Comparison of ENCODE assay signal across 8 mouse cellular contexts in genomic region chr2:181600226-181600758, GRCm38 (mm10). TPM values are rescaled to one million over a fixed set of nuclear protein-coding genes. Genes with fewer than 3 reads are reported as not detected.
DNase-seq lines count a peak whose midpoint lies in the region; ATAC-seq and TF ChIP-seq lines count a peak whose summit lies in the region.

No protein-coding gene starts in this region.

- peaks cover 4 to 17% of the 10 kb centered on the region in 2 experiments for H3K4me1 ChIP-seq in heart, embryonic 14.5 days (ENCODE audit: control insufficient read depth in 2 of 2, insufficient read depth in 2 of 2, low read length in 2 of 2)
- H3K4me1 ChIP-seq in ES-E14 (ENCODE audit: control insufficient read depth in 2 of 2, insufficient read depth in 2 of 2, low read length in 2 of 2, poor library complexity in 1 of 2): peaks cover 4 to 6% of the 10 kb centered on the region in 2 experiments; a peak in 2 of 4 replicates
- peaks cover 17% of the 10 kb centered on the region for H3K4me1 ChIP-seq in forebrain, embryonic 14.5 days (ENCODE audit: control insufficient read depth, insufficient read depth, low read length)
- peaks cover 47% of the 10 kb centered on the region for H3K4me1 ChIP-seq in liver, embryonic 15.5 days (replicated peaks)

- H3K9ac ChIP-seq in heart, embryonic 14.5 days (ENCODE audit: low read length): peak overlapping the region; percentile 94
- peak overlapping the region; percentile 80 for H3K9ac ChIP-seq in ES-E14 (ENCODE audit: insufficient read depth, low read depth, low read length, poor library complexity, severe bottlenecking)
- H3K9ac ChIP-seq in forebrain, embryonic 14.5 days (ENCODE audit: low read length): peak overlapping the region; percentile 83
- H3K9ac ChIP-seq in liver, embryonic 15.5 days: peak overlapping the region; percentile 93; the same call in 1 of the 2 replicates

- H3K36me3 ChIP-seq in heart, embryonic 14.5 days (ENCODE audit: control insufficient read depth, insufficient read depth, low read length): no peaks in the 10 kb centered on the region
- H3K36me3 ChIP-seq in ES-E14 (ENCODE audit: control insufficient read depth, insufficient read depth, low read length, poor library complexity, severe bottlenecking): no peaks in the 10 kb centered on the region
- H3K36me3 ChIP-seq in forebrain, embryonic 14.5 days (ENCODE audit: control insufficient read depth, insufficient read depth, low read length): peaks cover 13% of the 10 kb centered on the region
- no peaks in the 10 kb centered on the region for H3K36me3 ChIP-seq in liver, embryonic 15.5 days (replicated peaks)

- peak overlapping the region; percentile 86 for H3K4me2 ChIP-seq in heart, embryonic 14.5 days (ENCODE audit: low read length)
- H3K4me2 ChIP-seq in forebrain, embryonic 14.5 days (ENCODE audit: low read length): peak overlapping the region; percentile 83
- H3K4me2 ChIP-seq in liver, embryonic 15.5 days: peak overlapping the region; percentile 88

- H3K9me3 ChIP-seq in heart, embryonic 14.5 days (ENCODE audit: control insufficient read depth, low read length): no peaks in the 10 kb centered on the region
- no peaks in the 10 kb centered on the region for H3K9me3 ChIP-seq in ES-E14 (ENCODE audit: control insufficient read depth, insufficient read depth, low read depth, low read length)
- H3K9me3 ChIP-seq in forebrain, embryonic 14.5 days (replicated peaks; ENCODE audit: control insufficient read depth, low read length): no peaks in the 10 kb centered on the region
- H3K9me3 ChIP-seq in liver, embryonic 15.5 days (replicated peaks): no peaks in the 10 kb centered on the region

- no peaks in the 10 kb centered on the region for H3K27me3 ChIP-seq in heart, embryonic 14.5 days (ENCODE audit: control insufficient read depth, insufficient read depth, low read length)
- no peaks in the 10 kb centered on the region for H3K27me3 ChIP-seq in forebrain, embryonic 14.5 days (replicated peaks; ENCODE audit: control insufficient read depth, insufficient read depth, low read length)
- H3K27me3 ChIP-seq in liver, embryonic 15.5 days: peaks cover 44% of the 10 kb centered on the region

- in situ Hi-C loops in ES-E14 (cut with MboI; ENCODE audit: low sequenced_read_pairs in 2 of 2, unreplicated experiment in 2 of 2): no loop called here

- WGBS in heart, embryonic 14.5 days: 65% methylated on average over 6 of the region's 6 CpGs
- WGBS in forebrain, embryonic 14.5 days: 60% methylated on average over 6 of the region's 6 CpGs
- 69% methylated on average over 6 of the region's 6 CpGs for WGBS in liver, embryonic 15.5 days (ENCODE audit: insufficient replicate concordance)

- peak overlapping the region in 1 of 2 experiments; percentile 80; a peak in 2 of 4 replicates for H3K27ac ChIP-seq in heart, embryonic 14.5 days (replicated peaks in 1 of 2; ENCODE audit: control insufficient read depth in 1 of 2, insufficient read depth in 1 of 2, low read depth in 2 of 2, low read length in 2 of 2)
- no peak overlapping the region for H3K27ac ChIP-seq in ES-E14 (ENCODE audit: insufficient read depth, low read depth, low read length, poor library complexity, severe bottlenecking)
- H3K27ac ChIP-seq in forebrain, embryonic 14.5 days (ENCODE audit: low read depth, low read length): no peak overlapping the region
- peak overlapping the region; percentile 79; the same call in 1 of the 2 replicates for H3K27ac ChIP-seq in liver, embryonic 15.5 days (replicated peaks)

- H3K4me3 ChIP-seq in heart, embryonic 14.5 days (ENCODE audit: control insufficient read depth in 1 of 2, insufficient read depth in 1 of 2, low read depth in 1 of 2, low read length in 2 of 2): peak overlapping the region; percentile 85 to 96; a peak in 3 of 4 replicates
- peak overlapping the region; percentile 81 to 98 for H3K4me3 ChIP-seq in ES-E14 (ENCODE audit: insufficient read depth in 1 of 2, low read depth in 1 of 2, low read length in 2 of 2, poor library complexity in 1 of 2, severe bottlenecking in 1 of 2)
- H3K4me3 ChIP-seq in forebrain, embryonic 14.5 days (ENCODE audit: low read depth, low read length): peak overlapping the region; percentile 58
- peak overlapping the region; percentile 86 for H3K4me3 ChIP-seq in liver, embryonic 15.5 days (replicated peaks)

- no peak for ATAC-seq in heart, embryonic 14.5 days (ENCODE audit: insufficient number of reproducible peaks, insufficient read depth, low FRiP score, low read depth)
- ATAC-seq in forebrain, embryonic 14.5 days: no peak
- no peak for ATAC-seq in liver, embryonic 15.5 days (ENCODE audit: insufficient read depth)
- no peak for ATAC-seq in monocyte, adult 5-6 weeks (replicated peaks; ENCODE audit: insufficient number of reproducible peaks, low FRiP score, low TSS enrichment, poor library complexity, severe bottlenecking)

- no peak for DNase-seq in heart, postnatal 4 days
- no peak for DNase-seq in ES-E14 (ENCODE audit: low read depth, low spot score)
- no peak for DNase-seq in forebrain, embryonic 14.5 days (ENCODE audit: low spot score)
- DNase-seq in adrenal gland, postnatal 4 days (ENCODE audit: low spot score in 2 of 2): no peak
- no peak for DNase-seq in embryo, embryonic 11 days

TF ChIP-seq in ES-E14, 5 proteins besides CTCF, POLR2A, EP300 and RAD21:
- TF ChIP-seq ZNF384 (IDR thresholded peaks at IDR 0.05; ENCODE audit: low read depth, low read length) (no peak), ZC3H11A (IDR thresholded peaks at IDR 0.05; ENCODE audit: borderline replicate concordance, low read depth, low read length) (no peak), MAFK (IDR thresholded peaks at IDR 0.05; ENCODE audit: insufficient read depth, low read depth, low read length) (no peak), HCFC1 (IDR thresholded peaks at IDR 0.05; ENCODE audit: borderline replicate concordance, insufficient read depth, low read length) (no peak), CHD2 (IDR thresholded peaks at IDR 0.05; ENCODE audit: low read depth, low read length) (no peak)

RNA-seq across cellular contexts. Expression of gene Samd10, which starts 1.3 kb away (rescaled TPM):
- 13.3 and 14.0 TPM in 2 replicates for polyA plus RNA-seq in heart, embryonic 14.5 days (2014; fragmentation: Nextera tagmentation; extraction: Ambion mirVana)
- 1 to 10 TPM; 4.8 to 4.9 TPM for total RNA-seq in heart, postnatal 4 days (2021)
- total RNA-seq in ES-E14 (2012; rRNA removed): 3.4 TPM in 2 replicates
- polyA plus RNA-seq in forebrain, embryonic 14.5 days (2014; fragmentation: Nextera tagmentation; extraction: Ambion mirVana): 140 and 145 TPM in 2 replicates
- 2.2 and 2.6 TPM in 2 replicates for polyA plus RNA-seq in liver, embryonic 15.5 days (2015; fragmentation: Nextera tagmentation; extraction: Ambion mirVana)
- 10 to 100 TPM; 23.8 to 25.5 TPM for total RNA-seq in adrenal gland, postnatal 4 days (2021)
- 1.5 to 5.5 TPM (median 4.5 TPM) in 3 replicates for total RNA-seq in monocyte, adult 5-6 weeks (2017)

RNA-seq across cellular contexts. Expression of gene Zfp512b, which starts 7.7 kb away (rescaled TPM):
- 29.3 and 32.0 TPM in 2 replicates for polyA plus RNA-seq in heart, embryonic 14.5 days (2014; fragmentation: Nextera tagmentation; extraction: Ambion mirVana)
- total RNA-seq in heart, postnatal 4 days (2021): 10 to 100 TPM; 41.8 to 45.5 TPM
- total RNA-seq in ES-E14 (2012; rRNA removed): 38.2 and 50.7 TPM in 2 replicates
- 30.5 and 38.6 TPM in 2 replicates for polyA plus RNA-seq in forebrain, embryonic 14.5 days (2014; fragmentation: Nextera tagmentation; extraction: Ambion mirVana)
- 9.3 and 9.6 TPM in 2 replicates for polyA plus RNA-seq in liver, embryonic 15.5 days (2015; fragmentation: Nextera tagmentation; extraction: Ambion mirVana)
- 100 to 1,000 TPM; 141 to 143 TPM for total RNA-seq in adrenal gland, postnatal 4 days (2021)
- total RNA-seq in monocyte, adult 5-6 weeks (2017): 6.6 to 20.6 TPM (median 10.2 TPM) in 3 replicates

RNA-seq across cellular contexts. Expression of gene Prpf6, which starts 8.6 kb away (rescaled TPM):
- 41.1 and 43.0 TPM in 2 replicates for polyA plus RNA-seq in heart, embryonic 14.5 days (2014; fragmentation: Nextera tagmentation; extraction: Ambion mirVana)
- 10 to 100 TPM; 35.1 to 36.1 TPM for total RNA-seq in heart, postnatal 4 days (2021)
- 58.7 and 67.8 TPM in 2 replicates for total RNA-seq in ES-E14 (2012; rRNA removed)
- polyA plus RNA-seq in forebrain, embryonic 14.5 days (2014; fragmentation: Nextera tagmentation; extraction: Ambion mirVana): 57.2 and 62.3 TPM in 2 replicates
- polyA plus RNA-seq in liver, embryonic 15.5 days (2015; fragmentation: Nextera tagmentation; extraction: Ambion mirVana): 23.8 and 25.9 TPM in 2 replicates
- 10 to 100 TPM; 72.3 to 73.4 TPM for total RNA-seq in adrenal gland, postnatal 4 days (2021)
- total RNA-seq in monocyte, adult 5-6 weeks (2017): 65.7 to 104 TPM (median 96.6 TPM) in 3 replicates

RNA-seq across cellular contexts. Expression of gene Uckl1, which starts 15.6 kb away (rescaled TPM):
- 72.1 and 72.2 TPM in 2 replicates for polyA plus RNA-seq in heart, embryonic 14.5 days (2014; fragmentation: Nextera tagmentation; extraction: Ambion mirVana)
- total RNA-seq in heart, postnatal 4 days (2021): 10 to 100 TPM; 50.2 to 54.5 TPM
- total RNA-seq in ES-E14 (2012; rRNA removed): 24.0 and 34.5 TPM in 2 replicates
- 60.0 and 73.5 TPM in 2 replicates for polyA plus RNA-seq in forebrain, embryonic 14.5 days (2014; fragmentation: Nextera tagmentation; extraction: Ambion mirVana)
- polyA plus RNA-seq in liver, embryonic 15.5 days (2015; fragmentation: Nextera tagmentation; extraction: Ambion mirVana): 20.4 and 27.5 TPM in 2 replicates
- total RNA-seq in adrenal gland, postnatal 4 days (2021): 100 to 1,000 TPM; 106 to 113 TPM
- total RNA-seq in monocyte, adult 5-6 weeks (2017): 106 to 183 TPM (median 161 TPM) in 3 replicates

RNA-seq across cellular contexts. Expression of gene Gm29797, which starts 56.5 kb away (rescaled TPM):
- polyA plus RNA-seq in heart, embryonic 14.5 days (2014; fragmentation: Nextera tagmentation; extraction: Ambion mirVana): not detected in 2 replicates
- not detected for total RNA-seq in heart, postnatal 4 days (2021)
- total RNA-seq in ES-E14 (2012; rRNA removed): 1.8 and 9.3 TPM in 2 replicates
- polyA plus RNA-seq in forebrain, embryonic 14.5 days (2014; fragmentation: Nextera tagmentation; extraction: Ambion mirVana): not detected in 2 replicates
- not detected in 2 replicates for polyA plus RNA-seq in liver, embryonic 15.5 days (2015; fragmentation: Nextera tagmentation; extraction: Ambion mirVana)
- under 1 TPM; 0.42 TPM for total RNA-seq in adrenal gland, postnatal 4 days (2021)
- total RNA-seq in monocyte, adult 5-6 weeks (2017): not detected in 3 replicates
